Mouse (Mus musculus): ENCODE measurements around the gene Smarcad1.
A peak's percentile ranks its signal among the peaks of the same experiment; 100 is the strongest.
"Not testable (repeated sequence)": the region's sequence is repeated elsewhere in the genome, so short reads cannot be mapped to it uniquely, and the experiment has no call there.

Smarcad1 gene

DNA sequence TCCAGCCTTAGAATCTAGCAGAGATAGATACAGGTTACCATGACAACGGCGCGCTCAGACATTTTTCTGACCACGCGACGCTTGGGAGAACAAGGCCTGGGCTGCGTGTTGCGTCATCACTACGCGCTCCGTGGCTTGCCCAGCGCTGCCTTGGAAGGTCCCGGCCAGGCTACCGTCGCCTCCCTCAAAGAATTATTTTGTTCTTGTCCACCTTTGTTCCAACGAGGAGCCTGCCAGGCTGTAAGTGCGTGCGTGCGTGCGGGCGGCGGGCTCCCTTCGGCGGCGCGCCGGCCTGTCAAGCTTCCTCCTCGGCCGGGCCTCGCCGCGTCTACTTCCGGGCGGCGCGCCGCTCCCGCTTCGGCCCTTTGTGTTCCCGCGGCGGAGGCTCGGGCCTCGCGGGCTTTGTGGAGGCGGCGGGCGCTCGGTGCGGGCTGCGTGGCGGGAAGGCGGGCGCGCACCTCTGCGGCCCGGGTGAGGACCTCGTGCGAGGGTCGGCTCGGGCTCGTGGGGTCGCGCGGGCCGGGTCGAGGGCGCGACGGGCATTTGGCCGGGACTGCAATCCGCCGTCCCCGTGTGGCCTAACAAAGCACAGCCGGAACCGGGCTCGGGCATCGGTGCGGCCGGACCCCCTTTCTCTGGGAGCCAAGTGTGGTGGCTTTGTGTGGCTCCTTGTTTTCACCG lies at the start of gene Smarcad1:
Gene Smarcad1, plus strand, starts transcription at position 93 of the 681 bp plus-strand sequence.
- peak; percentile 96 to 97 for DNase-seq

DNA sequence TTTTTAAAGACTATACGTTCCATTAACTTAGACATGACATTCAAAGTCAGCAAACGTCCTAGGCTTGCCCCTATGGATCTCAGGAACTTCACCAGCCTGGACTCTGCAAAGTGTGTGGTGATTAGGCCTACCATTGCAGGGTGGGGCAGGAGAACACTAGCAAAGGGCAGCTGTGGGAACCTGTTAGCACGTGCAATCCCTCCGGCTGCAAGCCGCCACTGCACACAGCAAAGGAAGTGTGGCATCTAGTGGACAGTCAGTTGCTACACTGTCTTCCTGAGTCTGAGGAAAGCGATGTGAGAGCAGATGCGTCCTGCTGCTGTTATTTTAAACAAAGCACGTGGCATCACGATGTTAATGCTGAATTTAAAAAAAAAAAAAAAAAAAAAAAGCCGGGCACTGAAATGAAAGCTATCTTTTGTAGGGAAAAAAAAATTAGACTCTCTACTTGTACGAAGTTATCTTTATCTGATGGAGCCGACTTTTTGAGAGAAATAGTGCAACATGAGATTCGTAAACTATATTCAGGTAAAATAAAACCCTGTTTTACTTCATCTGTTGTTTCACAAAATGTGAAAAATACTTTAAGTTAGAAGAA lies 45.5 kb upstream of the Smarcad1 start:
- peak in 1 of 2 experiments; percentile 7 for DNase-seq

DNA sequence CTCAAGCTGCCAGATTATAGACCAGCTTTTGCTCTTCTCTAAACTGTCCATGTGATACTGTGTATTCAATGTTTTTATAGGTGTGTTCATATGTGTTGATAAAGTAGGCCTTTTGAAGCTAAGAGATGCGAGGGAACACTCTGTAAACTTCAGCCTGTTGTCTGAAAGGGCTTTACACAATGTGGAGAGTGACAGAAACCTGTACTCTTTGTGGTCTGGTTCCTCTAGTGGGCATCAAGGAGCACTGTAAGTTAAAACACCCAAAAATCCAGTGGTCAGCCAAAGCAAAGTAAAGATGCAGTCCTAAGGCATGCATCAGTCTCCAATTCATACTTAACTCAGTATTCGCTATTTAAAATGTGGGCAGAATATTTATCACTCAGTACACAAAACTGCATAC lies 44.6 kb upstream of the Smarcad1 start:
- DNase-seq, result no peak

DNA sequence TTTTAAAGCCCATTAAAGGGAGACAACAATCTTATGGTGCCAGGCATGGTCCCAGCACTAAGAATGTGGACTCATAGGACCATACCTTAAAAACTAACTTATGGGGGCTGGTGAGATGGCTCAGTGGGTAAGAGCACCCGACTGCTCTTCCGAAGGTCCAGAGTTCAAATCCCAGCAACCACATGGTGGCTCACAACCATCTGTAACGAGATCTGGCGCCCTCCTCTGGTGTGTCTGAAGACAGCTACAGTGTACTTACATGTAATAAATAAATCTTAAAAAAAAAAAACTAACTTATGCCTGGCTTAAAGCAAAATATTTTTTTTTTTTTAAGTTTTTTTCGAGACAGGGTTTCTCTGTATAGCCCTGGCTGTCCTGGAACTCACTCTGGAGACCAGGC lies 41.6 kb upstream of the Smarcad1 start:
- peak in 1 of 2 experiments; percentile 6 for DNase-seq

DNA sequence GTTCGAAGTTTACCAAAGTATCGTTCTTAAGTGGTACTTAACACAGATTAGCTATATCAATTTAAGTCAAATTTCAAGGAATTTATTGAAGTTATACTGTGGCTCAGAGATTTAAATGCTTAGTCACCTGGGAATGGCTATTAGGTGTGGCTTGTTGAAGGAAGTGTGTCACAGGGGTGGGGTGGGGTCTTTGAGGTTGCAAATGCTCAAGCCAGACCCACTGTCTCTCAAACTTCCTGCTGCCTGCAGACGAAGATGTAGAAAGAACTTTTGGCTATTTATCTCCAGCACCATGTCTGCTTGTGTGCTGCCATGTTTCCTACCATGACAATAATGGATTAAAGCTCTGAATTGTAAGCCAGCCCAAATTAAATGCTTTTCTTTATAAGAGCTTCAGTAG lies 40.2 kb upstream of the Smarcad1 start:
- DNase-seq, result no peak

DNA sequence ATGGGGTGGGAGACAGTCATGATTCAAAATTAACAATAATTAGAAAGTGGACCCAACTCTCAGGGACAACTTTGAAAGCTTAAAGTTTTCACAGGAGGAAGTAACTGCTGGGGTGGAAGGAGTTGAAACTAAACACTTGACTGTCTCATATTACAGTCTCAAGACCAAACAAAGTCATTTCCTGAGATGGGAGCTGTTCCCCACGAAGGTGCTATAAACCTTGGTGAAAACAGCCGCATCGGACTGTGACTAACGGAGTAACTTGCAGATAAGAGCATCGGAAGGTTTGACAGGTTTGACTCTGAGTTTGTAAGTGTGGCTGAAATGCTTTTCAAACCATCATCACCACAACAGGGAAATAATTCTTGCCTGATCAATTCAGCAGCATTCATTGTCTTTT lies 33.5 kb upstream of the Smarcad1 start:
- no peak for DNase-seq

DNA sequence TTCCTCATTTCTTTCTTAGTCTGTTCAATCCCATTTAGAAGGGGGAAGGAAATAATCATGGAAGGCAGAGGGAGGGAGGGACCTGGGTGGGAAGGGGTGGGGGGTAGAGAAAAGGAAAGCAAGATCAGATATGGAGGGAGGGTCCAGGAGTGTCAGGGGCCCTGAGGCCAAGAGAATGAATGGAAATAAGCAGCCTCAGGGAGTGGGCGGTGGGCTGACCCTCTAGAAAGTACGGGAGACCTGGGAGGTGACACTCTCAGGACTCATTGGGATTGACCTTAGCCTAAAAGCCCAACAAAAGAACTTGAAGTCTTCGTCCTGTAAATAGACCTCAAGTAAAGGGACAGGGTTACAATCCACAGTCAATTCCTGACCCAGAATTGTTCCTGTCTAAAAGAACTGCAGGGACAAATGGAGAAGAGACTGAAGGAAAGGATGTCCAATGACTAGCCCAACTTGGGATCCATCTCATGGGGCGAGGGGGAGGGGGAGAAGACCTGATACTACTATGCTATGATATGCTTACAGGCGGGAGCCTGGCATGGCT lies 30.9 kb upstream of the Smarcad1 start:
- no peak for DNase-seq

DNA sequence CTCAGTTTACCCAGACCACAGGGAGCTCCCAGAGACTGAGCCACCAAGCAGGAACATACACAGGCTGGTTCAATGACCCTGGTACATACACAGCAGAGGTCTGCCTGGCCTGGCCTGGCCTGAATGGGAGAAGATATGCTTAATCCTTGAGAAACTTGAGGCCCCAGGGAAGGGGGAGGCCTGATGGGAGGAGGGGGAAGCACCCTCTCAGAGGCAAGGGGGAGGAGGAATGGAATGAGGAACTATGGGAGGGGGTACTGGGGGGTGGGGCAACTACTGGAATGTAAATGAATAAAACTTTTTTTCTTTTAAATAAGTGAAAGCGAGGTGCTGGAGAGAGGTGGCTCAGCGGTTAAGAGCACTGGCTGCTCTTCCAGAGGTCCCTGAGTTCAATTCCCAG lies 30.2 kb upstream of the Smarcad1 start:
- DNase-seq, result no peak

DNA sequence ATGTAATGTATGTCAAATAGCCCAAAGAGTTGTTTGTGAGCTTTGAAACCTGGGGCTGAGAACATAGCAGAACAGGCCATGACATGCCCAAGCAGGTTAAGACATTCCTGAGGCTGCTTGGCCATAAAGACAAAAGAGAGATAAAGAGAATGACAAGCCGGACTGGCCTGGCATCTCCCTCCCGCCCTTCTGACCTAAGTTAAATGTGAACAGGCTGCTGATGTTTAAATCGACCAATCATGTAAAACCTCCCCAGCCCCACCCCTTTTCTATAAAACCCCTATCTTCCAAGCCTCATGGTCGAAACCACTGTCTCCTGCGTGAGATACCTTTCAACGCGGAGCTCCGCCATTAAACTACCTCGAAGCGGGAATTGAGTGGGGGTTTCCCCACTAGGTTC lies 24.8 kb upstream of the Smarcad1 start:
- no peak for DNase-seq

DNA sequence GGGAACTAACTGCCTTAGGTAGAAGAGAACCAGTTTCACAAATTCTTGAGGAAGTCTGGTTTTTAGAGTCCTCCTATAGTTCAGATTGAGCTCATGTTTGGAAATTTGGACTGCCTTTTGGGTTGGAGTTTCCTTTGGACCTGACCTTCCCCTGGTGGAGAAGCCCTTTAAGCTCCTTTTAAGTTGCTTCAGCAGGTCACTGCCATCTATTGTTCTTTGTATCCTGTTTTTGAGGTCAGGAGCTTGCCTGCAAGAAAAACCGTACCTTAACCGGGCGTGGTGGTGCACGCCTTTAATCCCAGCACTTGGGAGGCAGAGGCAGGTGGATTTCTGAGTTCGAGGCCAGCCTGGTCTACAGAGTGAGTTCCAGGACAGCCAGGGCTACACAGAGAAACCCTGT lies 23.4 kb upstream of the Smarcad1 start:
- not testable (repeated sequence) for DNase-seq

DNA sequence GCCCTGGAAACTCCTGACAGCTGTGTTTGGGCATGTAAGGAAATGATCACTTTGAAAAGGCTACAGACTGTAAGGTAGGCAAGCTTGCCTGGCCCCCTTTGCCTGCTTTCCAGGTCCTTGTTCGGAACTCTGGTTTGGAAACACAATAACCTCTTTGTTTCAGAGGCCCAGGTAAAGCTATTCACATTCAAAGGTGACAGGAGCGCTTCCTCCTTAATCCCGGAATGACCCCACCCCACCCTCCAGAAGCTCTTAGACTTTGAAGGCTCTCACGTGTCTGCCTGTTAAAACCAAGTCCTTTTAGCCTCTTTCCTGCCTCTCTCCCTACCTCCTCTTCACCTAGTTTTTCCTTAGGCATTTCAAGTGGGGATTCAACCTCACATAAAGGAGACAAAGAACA lies 20.5 kb upstream of the Smarcad1 start:
- no peak for DNase-seq

DNA sequence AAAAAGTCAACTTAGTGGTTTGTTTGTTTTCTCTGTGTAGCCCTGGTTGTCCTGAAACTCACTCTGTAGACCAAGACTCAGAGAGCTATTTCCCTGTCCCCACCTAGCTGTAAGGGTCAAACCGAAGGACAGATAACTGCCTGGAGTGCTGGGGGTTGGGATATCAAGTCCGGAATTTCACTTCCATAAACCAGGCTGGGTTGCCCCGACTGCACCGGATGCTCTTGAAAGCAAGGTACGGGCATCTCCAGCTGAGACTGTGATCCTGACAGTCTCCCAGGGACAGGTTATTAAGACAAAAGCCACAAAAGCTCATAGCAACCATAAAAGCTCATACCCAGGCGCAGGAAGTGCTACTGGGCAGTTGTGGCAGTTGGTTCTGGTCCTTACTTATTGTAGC lies 19.3 kb upstream of the Smarcad1 start:
- DNase-seq, result no peak

DNA sequence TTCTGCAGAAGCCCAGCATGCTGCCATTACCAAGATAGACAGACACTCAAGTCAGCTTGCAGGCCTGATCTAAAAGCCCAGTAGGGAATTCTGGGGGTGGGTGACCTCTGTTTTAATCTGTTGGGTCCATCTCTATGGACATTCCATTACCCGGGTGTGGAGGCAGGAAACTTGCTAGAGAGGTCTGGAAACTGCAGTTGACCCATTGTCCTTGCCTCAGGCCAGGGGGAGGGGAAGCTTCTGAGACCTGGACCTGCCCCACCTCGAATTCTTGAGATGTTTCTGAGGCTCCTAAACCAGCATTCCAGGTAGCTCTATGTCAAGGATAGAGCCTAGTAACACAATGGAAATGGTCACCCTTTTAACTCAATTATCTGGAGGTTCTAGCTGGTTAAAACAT lies 17.7 kb upstream of the Smarcad1 start:
- DNase-seq, result no peak

DNA sequence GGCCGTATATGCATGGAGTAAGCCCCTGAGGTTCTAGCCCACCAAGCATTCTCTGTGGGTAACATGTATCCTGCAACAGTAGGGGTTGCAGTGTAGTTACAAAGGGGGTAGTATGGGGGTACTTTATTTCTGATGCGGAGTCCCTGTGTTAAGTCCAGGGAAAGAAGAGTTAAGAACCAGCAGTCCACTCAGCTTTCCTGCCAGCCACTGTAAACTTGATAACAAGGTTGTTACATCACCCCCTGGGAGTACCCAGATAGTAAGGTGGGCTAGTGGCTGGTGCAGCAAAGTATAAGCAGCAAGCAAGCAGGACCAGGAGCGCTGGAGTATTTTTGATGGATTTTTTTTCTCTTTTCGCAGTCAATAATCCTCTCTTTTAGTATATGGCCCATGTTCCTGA lies 17.3 kb upstream of the Smarcad1 start:
- no peak for DNase-seq

DNA sequence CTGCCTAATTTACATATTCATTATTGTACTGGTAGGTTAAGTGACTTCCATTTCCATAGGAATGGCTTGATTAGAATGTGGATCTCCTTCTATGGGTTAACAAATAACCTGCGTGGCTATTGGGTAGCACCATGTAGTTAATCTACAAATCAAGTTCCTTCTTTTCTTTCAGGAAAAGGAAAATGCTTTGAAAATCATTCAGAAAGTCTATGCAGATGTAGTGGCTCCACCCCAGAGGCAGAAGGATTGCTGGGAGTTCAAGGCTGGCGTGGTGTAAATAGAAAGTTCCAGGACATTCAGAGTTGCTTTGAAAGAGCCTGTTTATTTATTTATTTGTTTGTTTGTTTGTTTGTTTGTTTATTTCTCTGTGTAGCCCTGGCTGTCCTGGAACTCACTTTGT lies 7.7 kb upstream of the Smarcad1 start:
- DNase-seq, result no peak

DNA sequence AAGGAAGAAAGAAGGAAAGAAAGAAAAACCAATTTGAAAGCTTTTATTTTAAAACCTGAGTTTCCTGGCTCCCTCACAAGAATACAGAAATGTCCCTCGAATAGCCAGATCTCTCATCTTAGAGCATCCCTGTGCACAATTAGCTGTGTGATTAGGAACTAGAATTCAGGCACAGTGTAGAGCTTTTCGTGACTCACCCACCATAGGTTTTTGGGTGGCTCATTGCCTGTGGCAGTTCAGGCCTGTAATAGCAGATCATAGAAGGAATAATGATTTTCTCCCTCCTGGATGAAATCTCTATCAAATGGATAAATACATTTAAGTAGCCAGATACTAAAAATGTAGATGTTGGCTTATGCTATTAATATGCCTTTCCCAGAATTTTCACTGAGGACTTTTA lies 6.9 kb upstream of the Smarcad1 start:
- DNase-seq, result no peak

DNA sequence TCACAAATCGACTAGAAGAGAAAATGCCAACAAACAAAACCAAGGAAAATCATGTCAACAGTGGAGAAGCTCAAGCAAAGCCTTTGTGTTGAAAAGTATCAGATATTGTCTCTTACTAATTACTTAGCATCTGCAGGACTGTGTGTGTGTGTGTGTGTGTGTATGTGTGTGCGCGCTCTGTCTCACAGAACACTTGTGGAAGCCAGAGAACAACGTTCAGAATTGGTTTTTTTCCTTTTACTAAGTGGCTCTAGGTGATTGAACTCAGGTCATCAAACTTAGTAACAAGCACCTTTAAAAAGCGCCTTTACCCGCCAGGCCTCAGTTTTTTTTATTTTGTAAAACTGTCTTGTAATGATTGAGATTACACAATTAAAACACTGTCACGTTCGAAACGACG lies 451 bp upstream of the Smarcad1 start:
- DNase-seq, result peak; percentile 12 to 14

DNA sequence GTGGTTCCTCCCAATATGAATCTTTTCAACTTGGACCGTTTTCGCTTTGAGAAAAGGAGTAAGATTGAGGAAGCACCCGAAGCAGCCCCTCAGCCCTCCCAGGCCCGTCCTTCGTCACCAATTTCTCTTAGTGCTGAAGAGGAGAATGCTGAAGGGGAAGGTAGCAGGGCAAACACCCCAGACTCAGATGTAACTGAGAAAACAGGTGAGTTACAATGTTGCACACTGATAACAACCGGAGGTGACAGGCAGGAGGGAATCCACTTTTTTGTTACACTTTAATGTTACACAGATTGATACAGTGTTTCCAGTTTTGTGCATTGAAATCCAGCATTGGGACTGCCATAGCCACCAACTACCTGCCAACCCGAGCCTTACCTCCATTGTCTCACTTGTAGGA lies 858 bp downstream of the Smarcad1 start:
- DNase-seq, result no peak

DNA sequence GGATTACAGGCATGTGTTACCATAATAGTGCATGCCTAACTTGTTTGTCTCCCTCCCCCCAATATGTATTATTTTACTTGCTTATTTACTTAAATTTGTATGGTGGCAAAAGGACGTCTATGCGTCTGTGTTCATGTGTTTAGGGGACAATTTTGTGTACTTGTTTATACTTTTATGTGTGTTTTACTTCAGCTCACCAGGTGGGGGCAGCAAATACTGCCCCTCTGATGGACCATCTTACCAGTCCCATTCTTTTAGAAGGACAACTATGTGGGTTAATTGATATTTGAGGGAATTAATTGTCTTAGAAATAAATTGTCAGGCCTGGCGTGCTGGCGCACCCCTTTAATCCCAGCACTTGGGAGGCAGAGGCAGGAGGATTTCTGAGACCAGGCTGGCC lies 6.7 kb downstream of the Smarcad1 start:
- DNase-seq, result no peak

DNA sequence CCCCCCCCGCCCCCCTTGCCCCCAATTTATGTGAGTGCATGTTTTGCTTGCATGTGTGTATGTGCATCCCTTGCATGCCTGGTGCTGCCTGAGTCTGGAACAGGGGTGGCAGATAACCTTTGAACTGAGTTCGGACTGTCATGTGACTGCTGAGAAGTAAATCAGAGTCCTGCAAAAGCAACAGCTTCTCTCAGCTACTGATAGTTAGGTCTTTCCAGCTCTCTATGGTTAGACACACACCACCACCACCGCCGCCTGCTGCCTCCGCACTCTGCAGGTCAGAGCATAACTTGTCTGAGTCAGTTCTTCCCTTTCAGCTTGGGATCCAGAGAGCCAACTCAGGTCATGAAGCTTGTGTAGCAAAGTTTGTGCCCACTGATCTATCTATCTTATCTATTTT lies 14.2 kb downstream of the Smarcad1 start:
- no peak for DNase-seq

DNA sequence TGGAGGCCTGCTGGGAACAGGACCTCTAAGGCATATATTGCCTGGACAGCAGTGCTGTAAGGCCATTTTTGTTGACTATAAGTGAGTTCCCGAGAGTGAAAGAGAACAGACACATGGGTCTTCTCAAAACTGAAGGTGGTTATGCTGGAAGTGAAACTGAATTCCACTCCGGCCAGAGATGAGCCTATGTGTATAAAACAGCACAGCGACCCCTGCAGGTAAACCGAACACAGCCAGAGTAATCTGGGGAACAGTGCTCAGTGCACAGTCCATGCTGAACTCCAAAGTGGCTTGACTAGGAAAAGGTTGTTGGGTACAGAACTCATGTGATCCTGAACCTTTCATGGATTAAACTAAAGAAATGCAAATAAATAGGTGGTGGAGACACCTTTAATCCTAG lies 14.8 kb downstream of the Smarcad1 start:
- DNase-seq, result not testable (repeated sequence)

DNA sequence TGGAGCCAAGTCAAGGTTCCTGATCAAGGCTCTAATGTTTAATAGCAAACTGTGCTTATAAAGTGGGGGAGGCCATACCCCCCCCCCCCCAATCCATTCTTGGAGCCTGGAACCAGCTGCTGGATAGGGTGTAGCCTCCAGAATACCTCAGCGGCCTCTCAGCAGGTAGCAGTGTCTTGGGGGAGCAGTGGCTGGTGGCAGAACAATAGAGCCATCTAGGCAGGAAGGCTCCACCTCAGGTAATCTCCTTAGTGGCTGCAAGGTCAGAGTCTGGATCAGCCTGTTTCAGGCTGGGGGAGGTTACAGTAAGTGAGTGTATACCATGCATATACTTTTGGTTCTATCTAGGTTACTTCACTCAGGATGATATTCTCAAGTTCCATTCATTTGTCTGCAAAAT lies 18.7 kb downstream of the Smarcad1 start:
- no peak for DNase-seq

DNA sequence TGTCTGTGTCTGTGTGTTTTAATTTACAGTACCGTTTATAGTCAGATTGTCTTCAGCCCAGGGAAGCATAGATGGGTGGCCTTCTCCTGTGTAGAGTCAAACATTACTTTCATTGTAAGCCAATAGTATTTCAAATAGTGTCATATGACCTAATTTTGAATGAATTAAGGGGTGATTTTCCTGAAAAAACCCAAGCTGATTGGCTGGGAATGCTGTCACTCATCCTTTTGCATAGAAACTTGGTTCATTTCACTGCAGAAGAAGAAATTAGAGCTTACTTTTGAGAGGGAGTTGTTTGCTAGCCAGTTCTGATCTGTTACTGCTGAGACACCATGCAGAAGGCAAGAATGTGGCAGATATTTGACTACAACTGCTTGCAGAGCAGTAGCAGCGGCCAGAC lies 32.8 kb downstream of the Smarcad1 start:
- peak in 1 of 2 experiments; percentile 33 for DNase-seq

DNA sequence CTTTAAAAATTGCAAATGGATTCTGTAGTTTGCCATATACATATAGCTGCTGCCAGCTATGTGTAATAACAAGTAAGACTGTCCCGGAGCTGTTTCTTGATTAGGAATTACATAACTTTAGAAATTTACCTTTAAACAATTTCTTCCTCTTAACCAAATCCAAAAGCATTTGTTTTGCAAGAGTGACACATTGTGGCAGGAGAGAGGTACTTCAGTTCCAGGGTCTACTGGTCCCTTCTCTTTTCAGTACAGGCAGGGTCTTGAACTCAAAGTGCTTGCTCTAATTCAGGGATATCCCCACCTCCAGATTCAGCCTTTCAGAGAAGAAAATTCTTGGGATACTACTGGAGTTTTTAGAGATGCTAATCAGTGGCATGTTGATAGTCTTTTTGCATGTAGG lies 36.8 kb downstream of the Smarcad1 start:
- no peak for DNase-seq

DNA sequence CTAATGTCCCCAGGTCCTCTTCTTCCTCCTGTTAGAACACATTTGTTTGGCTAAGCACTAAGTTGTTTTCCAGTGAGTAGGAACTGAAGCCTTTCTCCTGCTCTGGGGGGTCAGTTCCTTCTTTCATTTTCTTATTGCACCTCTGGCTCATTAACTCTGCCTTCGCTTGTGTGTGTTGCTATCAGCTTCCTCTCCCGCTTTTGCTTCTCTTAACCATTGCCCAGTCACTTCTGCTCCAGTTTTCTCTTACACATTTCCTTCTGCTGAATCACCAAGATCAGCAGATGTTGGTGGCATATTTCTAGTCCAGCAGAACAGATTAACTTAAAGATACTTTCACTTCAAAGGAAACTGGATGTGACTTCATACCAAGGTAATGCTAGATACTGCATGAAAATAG lies 72.5 kb downstream of the Smarcad1 start:
- no peak for DNase-seq

All from cerebellum, postnatal 25 days (tissue).